Mouse (Mus musculus): ENCODE results near the gene Neu4.
"Not testable (repeated sequence)": the region's sequence is repeated elsewhere in the genome, so short reads cannot be mapped to it uniquely, and the experiment has no call there.

The Neu4 gene

GRCm38 (mm10) chr1:94053530-94054216, 33.4 kb downstream of the Neu4 start:
- DNase-seq, result no peak

GRCm38 (mm10) chr1:94054481-94054880, 34.2 kb downstream of the Neu4 start:
- DNase-seq, result no peak

- DNase-seq, result no peak
Observed at GRCm38 (mm10) chr1:94055966-94056365, 35.7 kb downstream of the Neu4 start.

GRCm38 (mm10) chr1:94057401-94057800, 37.1 kb downstream of the Neu4 start:
- DNase-seq, result no peak

GRCm38 (mm10) chr1:94058281-94058680, 38.0 kb downstream of the Neu4 start:
- not testable (repeated sequence) for DNase-seq

GRCm38 (mm10) chr1:94074756-94075155, 54.5 kb downstream of the Neu4 start:
- no peak for DNase-seq

- no peak for DNase-seq
Observed at GRCm38 (mm10) chr1:94076702-94077101, 56.5 kb downstream of the Neu4 start.

Data from thymus, postnatal 4 days (tissue).